Mouse (Mus musculus) intestine, embryonic 14.5 days (tissue): Measurements from ENCODE around the gene Asap2. TPM values are rescaled to one million over a fixed set of nuclear protein-coding genes. Genes with fewer than 3 reads are reported as not detected.

ENCODE experiments used
- ATAC-seq: fragments of 200-750 bp; cut with Nextera tagmentation; replicated peaks from 2 replicates; pipeline ENCODE4 v1.8.0; 2017; ENCODE audit warnings: low read depth, moderate number of reproducible peaks, moderate TSS enrichment, moderate library complexity; ENCODE audit not compliant: low FRiP score, low TSS enrichment
- DNase-seq: peaks from one replicate; pipeline ENCODE4 v3.0.0-alpha.2; 2018; ENCODE audit warnings: low spot score
- H3K27ac ChIP-seq: fragments of 300-500 bp; sonication (generic); 2 replicates; pipeline ENCODE4 v1.5.1; 2014; ENCODE audit warnings: low read depth, mild to moderate bottlenecking, control low read depth
- H3K27me3 ChIP-seq: fragments of 300-500 bp; sonication (generic); replicated peaks from 2 replicates; pipeline ENCODE4 v1.6.1; 2014; ENCODE audit warnings: low read length, control low read depth; ENCODE audit not compliant: control insufficient read depth, insufficient read depth
- H3K36me3 ChIP-seq: fragments of 300-500 bp; sonication (generic); 2 replicates; pipeline ENCODE4 v1.6.1; 2014; ENCODE audit warnings: low read length, control low read depth; ENCODE audit not compliant: control insufficient read depth, insufficient read depth
- H3K4me1 ChIP-seq: fragments of 300-500 bp; sonication (generic); replicated peaks from 2 replicates; pipeline ENCODE4 v1.6.1; 2014; ENCODE audit warnings: low read length, control low read depth, mixed read lengths; ENCODE audit not compliant: control insufficient read depth, insufficient read depth
- H3K4me2 ChIP-seq: fragments of 300-500 bp; sonication (generic); 2 replicates; pipeline ENCODE4 v1.6.1; 2014; ENCODE audit warnings: low read length
- H3K4me3 ChIP-seq: fragments of 300-500 bp; sonication (generic); 2 replicates; pipeline ENCODE4 v1.5.1; 2014; ENCODE audit warnings: low read depth, low read length, control low read depth, mixed read lengths
- H3K9ac ChIP-seq: fragments of 300-500 bp; sonication (generic); 2 replicates; pipeline ENCODE4 v1.6.1; 2014; ENCODE audit warnings: mild to moderate bottlenecking, low read length
- H3K9me3 ChIP-seq: fragments of 300-500 bp; sonication (generic); 2 replicates; pipeline ENCODE4 v1.6.1; 2016; ENCODE audit warnings: low read length, control low read depth; ENCODE audit not compliant: control insufficient read depth
- WGBS: fragments of 180-500 bp; shearing (Covaris S2); extraction: QIAGEN DNeasy Blood & Tissue Kit; methylation state at CpG from one replicate; pipeline ENCODE4 v1.1.7; 2014; 5-methylcytosine and 5-hydroxymethylcytosine counted together
- polyA plus RNA-seq: library from polyadenylated mRNA; unstranded; fragments of >200 nt; fragmentation: Nextera tagmentation; extraction: Ambion mirVana; gene quantifications from 2 replicates; pipeline ENCODE4 v1.2.1, GENCODE M21; 2014

The Asap2 gene
- polyA plus RNA-seq, 1 experiment from 2014 or later: 10.2 TPM

GRCm38 (mm10) chr12:21264970-21265369 lies 274.7 kb downstream of the Asap2 start:
- DNase-seq (no peak), ATAC-seq (no peak)
- no peak overlapping the region for H3K9ac ChIP-seq
- peaks cover 60% of the 10 kb centered on the region for H3K36me3 ChIP-seq
- no peaks in the 10 kb centered on the region for H3K4me1 ChIP-seq
- H3K27me3 ChIP-seq: no peaks in the 10 kb centered on the region
- H3K9me3 ChIP-seq: no peaks in the 10 kb centered on the region
- H3K4me3 ChIP-seq: no peak overlapping the region
- peak overlapping the region; percentile 47; the same call in 1 of the 2 replicates for H3K27ac ChIP-seq
- WGBS: 74% methylated on average over 3 of the region's 3 CpGs
- H3K4me2 ChIP-seq: no peak overlapping the region

- Histone ChIP-seq H3K9ac (no peak overlapping the region), H3K4me1 (no peaks in the 10 kb centered on the region), H3K4me3 (no peak overlapping the region), H3K4me2 (no peak overlapping the region), H3K9me3 (no peaks in the 10 kb centered on the region), H3K27me3 (no peaks in the 10 kb centered on the region), H3K27ac (no peak overlapping the region), H3K36me3 (peaks cover 60% of the 10 kb centered on the region)
- WGBS: 86% methylated on average over 4 of the region's 4 CpGs
- DNase-seq: no peak
- peak; percentile 9; the same call in 1 of the 2 replicates for ATAC-seq
Measured at GRCm38 (mm10) chr12:21265501-21265900, 275.2 kb downstream of the Asap2 start.

GRCm38 (mm10) chr12:21265946-21266783 lies 275.9 kb downstream of the Asap2 start:
- Histone ChIP-seq H3K9ac (no peak overlapping the region), H3K9me3 (no peaks in the 10 kb centered on the region), H3K4me2 (no peak overlapping the region), H3K4me1 (no peaks in the 10 kb centered on the region), H3K4me3 (no peak overlapping the region), H3K36me3 (peaks cover 65% of the 10 kb centered on the region), H3K27ac (no peak overlapping the region), H3K27me3 (no peaks in the 10 kb centered on the region)
- 68% methylated on average over 14 of the region's 14 CpGs for WGBS
- DNase-seq (peak; percentile 72), ATAC-seq (peak; percentile 81)

GRCm38 (mm10) chr12:21266784-21267098 lies 276.5 kb downstream of the Asap2 start:
- Histone ChIP-seq H3K4me3 (no peak overlapping the region), H3K27ac (no peak overlapping the region), H3K9ac (no peak overlapping the region), H3K4me2 (no peak overlapping the region), H3K36me3 (peaks cover 67% of the 10 kb centered on the region), H3K27me3 (no peaks in the 10 kb centered on the region), H3K4me1 (no peaks in the 10 kb centered on the region), H3K9me3 (no peaks in the 10 kb centered on the region)
- ATAC-seq (no peak; the same call in 1 of the 2 replicates), DNase-seq (no peak)
- WGBS: 69% methylated on average over 2 of the region's 2 CpGs

GRCm38 (mm10) chr12:21268083-21268616 lies 277.9 kb downstream of the Asap2 start:
- ATAC-seq: no peak
- no peak overlapping the region for H3K27ac ChIP-seq
- WGBS: 95% methylated on average over 8 of the region's 8 CpGs
- H3K4me1 ChIP-seq: no peaks in the 10 kb centered on the region
- no peak overlapping the region for H3K9ac ChIP-seq
- DNase-seq: no peak
- H3K36me3 ChIP-seq: peaks cover 66% of the 10 kb centered on the region
- H3K27me3 ChIP-seq: no peaks in the 10 kb centered on the region
- H3K4me3 ChIP-seq: no peak overlapping the region
- no peaks in the 10 kb centered on the region for H3K9me3 ChIP-seq
- no peak overlapping the region for H3K4me2 ChIP-seq

- Histone ChIP-seq H3K27ac (no peak overlapping the region), H3K4me1 (no peaks in the 10 kb centered on the region), H3K9ac (no peak overlapping the region), H3K9me3 (no peaks in the 10 kb centered on the region), H3K27me3 (no peaks in the 10 kb centered on the region), H3K4me3 (no peak overlapping the region), H3K4me2 (no peak overlapping the region), H3K36me3 (peaks cover 48% of the 10 kb centered on the region)
- 86% methylated on average over 7 of the region's 7 CpGs for WGBS
- DNase-seq (no peak), ATAC-seq (no peak)
Measured at GRCm38 (mm10) chr12:21274446-21274845, 284.2 kb downstream of the Asap2 start.

- no peak for DNase-seq
- Histone ChIP-seq H3K9ac (no peak overlapping the region), H3K27ac (no peak overlapping the region), H3K36me3 (peaks cover 21% of the 10 kb centered on the region; the same call in 1 of the 2 replicates), H3K9me3 (no peaks in the 10 kb centered on the region), H3K4me2 (no peak overlapping the region), H3K27me3 (no peaks in the 10 kb centered on the region), H3K4me3 (no peak overlapping the region), H3K4me1 (no peaks in the 10 kb centered on the region)
- 88% methylated on average over 1 of the region's 1 CpGs for WGBS
- no peak for ATAC-seq
Measured at GRCm38 (mm10) chr12:21277352-21277864, 287.1 kb downstream of the Asap2 start.

- DNase-seq (no peak), ATAC-seq (no peak)
- Histone ChIP-seq H3K36me3 (0 out of 2 replicates have a peak, but pooled peaks cover 4% of the 10 kb centered on the region), H3K4me2 (peak within 1 kb of the TSS; percentile 82), H3K4me1 (peaks cover 12% of the 10 kb centered on the region), H3K9me3 (no peaks in the 10 kb centered on the region), H3K27ac (peak within 1 kb of the TSS; percentile 85), H3K4me3 (peak within 1 kb of the TSS; percentile 95), H3K27me3 (no peaks in the 10 kb centered on the region), H3K9ac (peak within 1 kb of the TSS; percentile 89)
- 57% methylated on average over 11 of the region's 11 CpGs for WGBS
Measured at GRCm38 (mm10) chr12:21284761-21285441, 294.6 kb downstream of the Asap2 start, which contains the start of gene Cpsf3. Gene Cpsf3, plus strand, starts transcription at chr12:21285391.
